Mouse (Mus musculus) MEL (cell line): ENCODE measurements around the gene Sult2b1. TPM values are rescaled to one million over a fixed set of nuclear protein-coding genes. Genes with fewer than 3 reads are reported as not detected.

ENCODE experiments used
- DNase-seq: peaks from one replicate; pipeline ENCODE4 v3.0.0; 2011; ENCODE audit warnings: low read depth, low spot score
- H3K27ac ChIP-seq: 2 replicates; pipeline ENCODE4 v1.5.1; 2012; ENCODE audit warnings: low read depth, mild to moderate bottlenecking, control low read depth, low read length, moderate library complexity; ENCODE audit not compliant: control insufficient read depth
- H3K27me3 ChIP-seq, 2 experiments: fragments of 150-350 bp in 1 of 2; sonication (generic) in 1 of 2; 2 replicates each; pipeline ENCODE4 v1.6.1; 2012; ENCODE audit warnings: low read length in 2 of 2, mild to moderate bottlenecking in 2 of 2, improper control_type of control experiment in 1 of 2, moderate library complexity in 1 of 2; ENCODE audit not compliant: insufficient read depth in 2 of 2, control insufficient read depth in 1 of 2
- H3K36me3 ChIP-seq, 2 experiments: 2 replicates each; pipeline ENCODE4 v1.6.1; 2012 to 2014; ENCODE audit warnings: low read length in 2 of 2, improper control_type of control experiment in 1 of 2, inconsistent platforms in 1 of 2, mild to moderate bottlenecking in 1 of 2; ENCODE audit not compliant: insufficient read depth in 2 of 2, control insufficient read depth in 1 of 2
- H3K4me1 ChIP-seq, 2 experiments: fragments of 150-350 bp in 1 of 2; sonication (generic) in 1 of 2; 2 replicates each; pipeline ENCODE4 v1.6.1; 2012; ENCODE audit warnings: low read length in 2 of 2, improper control_type of control experiment in 1 of 2, mild to moderate bottlenecking in 1 of 2; ENCODE audit not compliant: insufficient read depth in 2 of 2, control insufficient read depth in 1 of 2
- H3K4me3 ChIP-seq, 2 experiments: fragments of 150-350 bp in 1 of 2; sonication (generic) in 1 of 2; 2 replicates each; pipeline ENCODE4 v1.5.1; 2012; ENCODE audit warnings: low read depth in 2 of 2, low read length in 2 of 2, mild to moderate bottlenecking in 2 of 2, moderate library complexity in 2 of 2, control low read depth in 1 of 2, improper control_type of control experiment in 1 of 2; ENCODE audit not compliant: control insufficient read depth in 1 of 2, insufficient read depth in 1 of 2
- H3K79me2 ChIP-seq: 2 replicates; pipeline ENCODE4 v1.6.1; 2012; ENCODE audit warnings: mild to moderate bottlenecking, low read length, moderate library complexity; ENCODE audit not compliant: control insufficient read depth, poor library complexity, insufficient read depth
- H3K9ac ChIP-seq: 2 replicates; pipeline ENCODE4 v1.6.1; 2012; ENCODE audit warnings: low read depth, mild to moderate bottlenecking, control low read depth, low read length, moderate library complexity; ENCODE audit not compliant: control insufficient read depth, poor library complexity, severe bottlenecking
- H3K9me3 ChIP-seq: fragments of 150-350 bp; sonication (generic); replicated peaks from 2 replicates; pipeline ENCODE4 v1.6.1; 2012; ENCODE audit warnings: mild to moderate bottlenecking, low read length, improper control_type of control experiment, moderate library complexity; ENCODE audit not compliant: insufficient read depth
- CTCF ChIP-seq, 3 experiments: IDR thresholded peaks in 2 of 3; conservative IDR thresholded peaks in 1 of 3; 2 replicates each; pipeline ENCODE4 v1.5.1; 2011 to 2012; ENCODE audit warnings: low read length in 3 of 3, low read depth in 2 of 3, mild to moderate bottlenecking in 2 of 3, improper control_type of control experiment in 1 of 3, inconsistent platforms in 1 of 3, mixed read lengths in 1 of 3, moderate library complexity in 1 of 3; ENCODE audit not compliant: control insufficient read depth in 1 of 3, insufficient read depth in 1 of 3, poor library complexity in 1 of 3, severe bottlenecking in 1 of 3
- E2F4 ChIP-seq: IDR thresholded peaks from 2 replicates; pipeline ENCODE4 v1.6.1; 2011; ENCODE audit warnings: low read depth, low read length, improper control_type of control experiment, borderline replicate concordance
- EP300 ChIP-seq, 2 experiments: IDR thresholded peaks; 2 replicates each; pipeline ENCODE4 v1.6.1; 2011; ENCODE audit warnings: improper control_type of control experiment in 2 of 2, low read length in 2 of 2, low read depth in 1 of 2, mild to moderate bottlenecking in 1 of 2
- ETS1 ChIP-seq: IDR thresholded peaks from 2 replicates; pipeline ENCODE4 v1.6.1; 2012; ENCODE audit warnings: low read depth, mild to moderate bottlenecking, inconsistent platforms, low read length, improper control_type of control experiment, moderate library complexity
- GATA1 ChIP-seq: IDR thresholded peaks from 2 replicates; pipeline ENCODE4 v1.6.1; 2011; ENCODE audit warnings: low read depth, low read length, improper control_type of control experiment
- HCFC1 ChIP-seq: IDR thresholded peaks from 2 replicates; pipeline ENCODE4 v1.6.1; 2012; ENCODE audit warnings: low read depth, mild to moderate bottlenecking, inconsistent platforms, low read length, improper control_type of control experiment, moderate library complexity
- KAT2A ChIP-seq: conservative IDR thresholded peaks from 2 replicates; pipeline ENCODE4 v1.6.1; 2012; ENCODE audit warnings: low read depth, low read length, improper control_type of control experiment, inconsistent platforms
- MAZ ChIP-seq: IDR thresholded peaks from 2 replicates; pipeline ENCODE4 v1.6.1; 2012; ENCODE audit warnings: low read depth, mild to moderate bottlenecking, inconsistent platforms, low read length, improper control_type of control experiment
- MEF2A ChIP-seq: IDR thresholded peaks from 2 replicates; pipeline ENCODE4 v1.6.1; 2014; ENCODE audit warnings: low read depth, mild to moderate bottlenecking, inconsistent platforms, low read length, improper control_type of control experiment; ENCODE audit not compliant: poor library complexity, insufficient replicate concordance, severe bottlenecking; ENCODE audit errors: extremely low read depth
- MXI1 ChIP-seq: IDR thresholded peaks from 2 replicates; pipeline ENCODE4 v1.6.1; 2011; ENCODE audit warnings: mild to moderate bottlenecking, low read depth, low read length, improper control_type of control experiment
- MYB ChIP-seq: IDR thresholded peaks from 2 replicates; pipeline ENCODE4 v1.6.1; 2011; ENCODE audit warnings: mild to moderate bottlenecking, low read depth, low read length, improper control_type of control experiment
- MYC ChIP-seq: IDR thresholded peaks from 2 replicates; pipeline ENCODE4 v1.6.1; 2011; ENCODE audit warnings: low read depth, mild to moderate bottlenecking, low read length, improper control_type of control experiment, moderate library complexity
- NRF1 ChIP-seq: IDR thresholded peaks from 2 replicates; pipeline ENCODE4 v1.6.1; 2014; ENCODE audit warnings: low read depth, mild to moderate bottlenecking, inconsistent platforms, low read length, improper control_type of control experiment, moderate library complexity; ENCODE audit not compliant: poor library complexity, insufficient read depth, severe bottlenecking
- POLR2A ChIP-seq, 2 experiments: IDR thresholded peaks; 2 replicates each; pipeline ENCODE4 v1.6.1; 2011 to 2012; ENCODE audit warnings: low read length in 2 of 2, mild to moderate bottlenecking in 2 of 2, control low read depth in 1 of 2, improper control_type of control experiment in 1 of 2, low read depth in 1 of 2, moderate library complexity in 1 of 2; ENCODE audit not compliant: control insufficient read depth in 1 of 2, insufficient read depth in 1 of 2, poor library complexity in 1 of 2
- POLR2AphosphoS2 ChIP-seq: IDR thresholded peaks from 2 replicates; pipeline ENCODE4 v1.6.1; 2011; ENCODE audit warnings: low read length, improper control_type of control experiment
- RAD21 ChIP-seq: IDR thresholded peaks from 2 replicates; pipeline ENCODE4 v1.6.1; 2011; ENCODE audit warnings: mild to moderate bottlenecking, low read depth, low read length, improper control_type of control experiment
- RCOR1 ChIP-seq: IDR thresholded peaks from 2 replicates; pipeline ENCODE4 v1.6.1; 2012; ENCODE audit warnings: low read depth, mild to moderate bottlenecking, inconsistent platforms, low read length, improper control_type of control experiment
- SMC3 ChIP-seq: IDR thresholded peaks from 2 replicates; pipeline ENCODE4 v1.6.1; 2011; ENCODE audit warnings: low read depth, low read length, improper control_type of control experiment
- TBP ChIP-seq: IDR thresholded peaks from 2 replicates; pipeline ENCODE4 v1.8.0; 2011; ENCODE audit warnings: low read depth, low read length, improper control_type of control experiment
- TCF12 ChIP-seq: IDR thresholded peaks from 2 replicates; pipeline ENCODE4 v1.6.1; 2014; ENCODE audit warnings: low read depth, mild to moderate bottlenecking, inconsistent platforms, low read length, improper control_type of control experiment, moderate library complexity
- UBTF ChIP-seq: IDR thresholded peaks from 2 replicates; pipeline ENCODE4 v1.6.1; 2012; ENCODE audit warnings: low read depth, mild to moderate bottlenecking, inconsistent platforms, low read length, improper control_type of control experiment, moderate library complexity, borderline replicate concordance; ENCODE audit not compliant: insufficient read depth
- USF2 ChIP-seq, 2 experiments: IDR thresholded peaks; 2 replicates each; pipeline ENCODE4 v1.6.1; 2011 to 2012; ENCODE audit warnings: improper control_type of control experiment in 2 of 2, low read length in 2 of 2, borderline replicate concordance in 1 of 2, inconsistent platforms in 1 of 2, low read depth in 1 of 2, mild to moderate bottlenecking in 1 of 2; ENCODE audit not compliant: insufficient read depth in 1 of 2
- ZC3H11A ChIP-seq: IDR thresholded peaks from 2 replicates; pipeline ENCODE4 v1.6.1; 2012; ENCODE audit warnings: low read depth, mild to moderate bottlenecking, inconsistent platforms, low read length, improper control_type of control experiment
- ZMIZ1 ChIP-seq: IDR thresholded peaks from 2 replicates; pipeline ENCODE4 v1.6.1; 2012; ENCODE audit warnings: low read depth, mild to moderate bottlenecking, inconsistent platforms, low read length, improper control_type of control experiment, moderate library complexity
- ZNF384 ChIP-seq: IDR thresholded peaks from 2 replicates; pipeline ENCODE4 v1.6.1; 2012; ENCODE audit warnings: low read depth, mild to moderate bottlenecking, inconsistent platforms, low read length, improper control_type of control experiment
- polyA plus RNA-seq, 2 experiments: library from polyadenylated mRNA; stranded (reverse) in 1 of 2; unstranded in 1 of 2; fragments of >175 nt in 1 of 2; fragments of >200 nt in 1 of 2; gene quantifications; 2 replicates each; pipeline versions ENCODE4 v1.2.1 to v1.2.4; 2012; ENCODE audit warnings: low replicate concordance in 2 of 2, low read depth in 1 of 2; ENCODE audit not compliant: insufficient read length in 2 of 2, insufficient read depth in 1 of 2, missing spikeins in 1 of 2
- total RNA-seq: library from RNA; depleted of rRNA; stranded (reverse); fragments of 300-350 nt; gene quantifications from 2 replicates; pipeline ENCODE4 v1.2.3, GENCODE M21; 2012

Sult2b1 gene
- total and polyA plus RNA-seq, 3 experiments, result 0.08 to 0.47 TPM; not detected in 1

DNA sequence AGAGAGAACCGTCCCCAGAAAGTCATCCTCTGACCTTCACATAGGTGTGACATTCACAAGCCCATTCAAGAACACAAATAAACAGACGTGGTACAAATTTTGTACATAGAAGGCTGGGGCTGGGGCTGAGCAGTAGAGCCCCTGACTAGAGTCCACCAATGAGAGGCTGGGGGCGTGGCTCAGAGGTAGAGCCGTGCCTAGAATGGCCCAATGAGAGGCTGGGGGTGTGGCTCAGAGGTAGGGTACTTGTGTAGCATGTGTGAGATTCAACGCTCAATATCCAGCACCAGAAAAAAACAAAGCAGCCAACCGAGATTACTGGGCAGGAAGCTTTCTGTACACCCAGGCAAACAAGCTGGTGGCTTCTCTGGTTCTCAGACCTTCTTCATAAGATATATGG is 28.8 kb downstream of the Sult2b1 start:
- no peaks in the 10 kb centered on the region for H3K4me1 ChIP-seq
- peaks cover 2 to 7% of the 10 kb centered on the region in 2 experiments; a peak in 3 of 4 replicates for H3K27me3 ChIP-seq
- no peaks in the 10 kb centered on the region for H3K36me3 ChIP-seq
- TF ChIP-seq MYB (no peak), KAT2A (no peak), POLR2A (IDR thresholded peaks at IDR 0.05; ENCODE audit: control insufficient read depth in 1 of 2, insufficient read depth in 1 of 2, low read depth in 1 of 2, low read length in 2 of 2, poor library complexity in 1 of 2) (no peak), MAZ (no peak), MYC (no peak), TBP (no peak), ZMIZ1 (no peak), MXI1 (no peak), CTCF (IDR thresholded peaks at IDR 0.05 in 2 of 3, conservative IDR thresholded peaks at IDR 0.05 in 1 of 3; ENCODE audit: control insufficient read depth in 1 of 3, insufficient read depth in 1 of 3, low read depth in 2 of 3, low read length in 3 of 3, poor library complexity in 1 of 3, severe bottlenecking in 1 of 3) (no peak), ZNF384 (no peak), TCF12 (no peak), ETS1 (no peak), POLR2AphosphoS2 (no peak)
- peak; percentile 74 for DNase-seq
- H3K27ac ChIP-seq, result no peak overlapping the region
- H3K9ac ChIP-seq, result no peak overlapping the region
- H3K4me3 ChIP-seq, result no peak overlapping the region
- H3K9me3 ChIP-seq, result no peaks in the 10 kb centered on the region
- no peaks in the 10 kb centered on the region for H3K79me2 ChIP-seq

DNA sequence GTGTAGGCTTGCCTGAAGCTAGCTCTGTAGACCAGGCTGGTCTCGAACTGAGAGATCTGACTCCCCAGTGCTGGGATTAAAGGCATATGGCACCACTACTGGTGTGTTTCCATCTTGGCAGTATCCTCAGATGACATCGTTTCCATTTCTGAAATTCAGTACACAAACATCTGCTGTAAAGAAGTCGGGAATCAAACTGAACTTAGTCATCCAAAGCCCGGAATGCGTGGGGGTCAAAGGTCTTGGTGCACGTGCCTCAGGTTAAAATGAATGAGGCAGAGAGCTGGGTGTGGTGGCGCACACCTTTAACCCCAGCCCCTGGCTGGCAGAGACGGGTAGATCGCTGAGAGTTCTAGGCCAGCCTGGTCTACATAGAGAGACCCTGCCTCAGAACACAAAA is 34.3 kb downstream of the Sult2b1 start:
- Histone ChIP-seq H3K4me1 (no peaks in the 10 kb centered on the region), H3K4me3 (no peak overlapping the region), H3K9ac (no peak overlapping the region), H3K36me3 (no peaks in the 10 kb centered on the region), H3K27me3 (peaks cover 0 to 2% of the 10 kb centered on the region in 2 experiments; a peak in 1 of 4 replicates), H3K27ac (no peak overlapping the region), H3K79me2 (no peaks in the 10 kb centered on the region), H3K9me3 (no peaks in the 10 kb centered on the region)
- no peak for DNase-seq
- TF ChIP-seq ZC3H11A (no peak), RCOR1 (no peak), USF2 (IDR thresholded peaks at IDR 0.05; ENCODE audit: borderline replicate concordance in 1 of 2, insufficient read depth in 1 of 2, low read depth in 1 of 2, low read length in 2 of 2) (no peak), MXI1 (no peak), HCFC1 (no peak), RAD21 (no peak), EP300 (IDR thresholded peaks at IDR 0.05; ENCODE audit: low read depth in 1 of 2, low read length in 2 of 2) (no peak), POLR2A (IDR thresholded peaks at IDR 0.05; ENCODE audit: control insufficient read depth in 1 of 2, insufficient read depth in 1 of 2, low read depth in 1 of 2, low read length in 2 of 2, poor library complexity in 1 of 2) (no peak), MEF2A (no peak), NRF1 (no peak), ETS1 (no peak), E2F4 (no peak), ZMIZ1 (no peak), GATA1 (no peak), UBTF (no peak), SMC3 (no peak), TBP (no peak)
